Mouse (Mus musculus): ENCODE results near the gene Ttyh1.

DNA sequence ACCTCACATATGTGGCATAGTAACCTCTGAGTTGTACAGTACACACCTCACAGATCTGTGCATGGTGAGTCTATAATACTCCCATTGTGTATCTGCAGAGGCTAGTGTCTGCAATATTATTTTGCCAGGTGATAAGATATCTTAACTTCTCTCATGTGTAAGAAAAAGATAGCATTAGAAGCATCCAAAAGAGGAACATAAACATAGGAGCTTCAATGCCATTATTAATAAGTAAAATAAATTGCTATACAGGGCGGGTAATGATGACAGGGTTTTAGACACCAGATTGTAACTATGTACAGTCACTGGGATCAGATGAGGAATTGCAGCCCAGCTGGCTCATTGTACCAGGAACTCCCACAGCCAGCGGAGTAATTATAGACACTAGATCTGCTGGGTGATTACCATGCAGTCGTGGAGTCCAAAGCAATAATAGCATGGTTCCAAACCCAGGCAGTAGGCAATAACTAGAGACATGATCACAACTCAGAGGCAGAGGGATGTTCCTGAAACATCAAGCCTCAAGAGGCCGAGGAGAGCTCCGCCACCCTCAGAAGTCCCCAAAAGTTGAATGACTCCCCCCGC, 31.2 kb upstream of the Ttyh1 start:
- no peak for TF ChIP-seq HCFC1 (IDR thresholded peaks at IDR 0.05; ENCODE audit: borderline replicate concordance, insufficient read depth, low read length)
- TF ChIP-seq MAFK (IDR thresholded peaks at IDR 0.05; ENCODE audit: insufficient read depth, low read depth, low read length), result no peak
- TF ChIP-seq CHD2 (IDR thresholded peaks at IDR 0.05; ENCODE audit: low read depth, low read length), result no peak
- no peak for TF ChIP-seq ZC3H11A (IDR thresholded peaks at IDR 0.05; ENCODE audit: borderline replicate concordance, low read depth, low read length)

Data from ES-E14 (cell line).